Mouse (Mus musculus) lung, postnatal 0 days (tissue): ENCODE measurements around the gene Eif3k.
"Not testable (repeated sequence)": the region's sequence is repeated elsewhere in the genome, so short reads cannot be mapped to it uniquely, and the experiment has no call there.

ENCODE experiments used
- CTCF ChIP-seq: IDR thresholded peaks from 2 replicates; pipeline ENCODE4 v1.5.1; 2016; ENCODE audit warnings: antibody characterized with exemption, mild to moderate bottlenecking
- EP300 ChIP-seq: IDR thresholded peaks from 2 replicates; pipeline ENCODE4 v1.6.1; 2016; ENCODE audit warnings: antibody characterized with exemption, mild to moderate bottlenecking, control low read depth

- TF ChIP-seq EP300, CTCF: not testable (repeated sequence)
These were observed 13.5 kb downstream of the Eif3k start for GRCm38 (mm10) chr7:28968120-28968519.
